In the genomic region with DNA sequence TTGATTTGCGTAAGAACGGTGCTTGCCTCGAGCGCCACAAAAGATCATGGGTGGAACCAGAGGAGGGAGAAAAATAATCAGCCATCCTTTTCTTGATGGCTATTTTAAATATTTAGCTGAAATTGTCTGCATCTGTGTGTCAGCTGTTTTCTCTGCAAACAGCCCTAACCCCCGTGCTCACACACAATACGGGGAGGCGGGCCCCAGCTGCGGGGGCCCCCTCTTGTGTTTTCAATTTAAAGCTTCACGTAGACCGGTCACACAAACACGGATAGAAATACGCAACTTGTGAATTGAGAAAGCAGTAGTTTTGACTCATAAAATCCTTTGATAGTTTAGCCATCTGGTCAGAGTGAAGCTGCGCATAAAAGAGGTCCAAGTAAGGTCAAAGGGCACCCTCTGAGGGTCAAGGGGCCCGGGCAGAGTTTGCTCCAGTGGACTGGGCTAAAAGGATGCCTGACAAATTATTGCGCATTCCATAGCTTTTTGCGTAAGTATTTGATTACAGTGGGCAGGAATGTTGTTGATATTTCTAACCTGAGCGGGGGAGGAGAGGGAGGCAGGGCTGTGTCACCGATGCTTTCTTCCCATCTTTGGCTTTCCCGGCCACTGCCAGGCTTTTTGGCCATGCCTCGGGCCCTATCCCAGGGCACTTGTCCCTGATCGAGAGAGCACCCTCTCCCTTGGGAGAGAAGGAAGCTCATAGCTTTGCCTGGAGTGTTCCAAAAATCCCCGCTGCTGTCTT, we compare ENCODE assay signal across 8 mouse cellular contexts.
A peak's percentile ranks its signal among the peaks of the same experiment; 100 is the strongest.
DNase-seq lines count a peak whose midpoint lies in the region; ATAC-seq lines count a peak whose summit lies in the region.

No protein-coding gene starts in this region.

- H3K4me1 ChIP-seq in heart, embryonic 13.5 days: peaks cover 7% of the 10 kb centered on the region; the same call in 1 of the 2 replicates
- H3K4me1 ChIP-seq in embryonic facial prominence, embryonic 11.5 days (ENCODE audit: control insufficient read depth, insufficient read depth, low read length): 0 out of 2 replicates have a peak, but pooled peaks cover 2% of the 10 kb centered on the region
- 0 out of 2 replicates have a peak, but pooled peaks cover 4% of the 10 kb centered on the region for H3K4me1 ChIP-seq in intestine, embryonic 15.5 days (replicated peaks)

- intact Hi-C loops in left cerebral cortex, postnatal 25 days (cut with DNase I): loop anchor here (5.0 kb wide), 1 partner anchor 105 kb away; the partner anchor contains the start of gene Sall4

- no peaks in the 10 kb centered on the region for H3K36me3 ChIP-seq in heart, embryonic 13.5 days
- no peaks in the 10 kb centered on the region for H3K36me3 ChIP-seq in embryonic facial prominence, embryonic 11.5 days (replicated peaks; ENCODE audit: control insufficient read depth, insufficient read depth, low read depth, low read length)
- no peaks in the 10 kb centered on the region for H3K36me3 ChIP-seq in intestine, embryonic 15.5 days

- peak overlapping the region; percentile 1; the same call in 1 of the 2 replicates for H3K4me3 ChIP-seq in heart, embryonic 13.5 days
- H3K4me3 ChIP-seq in embryonic facial prominence, embryonic 11.5 days (ENCODE audit: low read depth, low read length): no peak overlapping the region; the same call in 1 of the 2 replicates
- no peak overlapping the region for H3K4me3 ChIP-seq in intestine, embryonic 15.5 days (replicated peaks)

- no peak overlapping the region for H3K27ac ChIP-seq in heart, embryonic 13.5 days (replicated peaks)
- H3K27ac ChIP-seq in embryonic facial prominence, embryonic 11.5 days (replicated peaks; ENCODE audit: low read depth, low read length): peak overlapping the region; percentile 0; the same call in 1 of the 2 replicates
- H3K27ac ChIP-seq in intestine, embryonic 15.5 days: peak overlapping the region; percentile 56; the same call in 1 of the 2 replicates

- H3K27me3 ChIP-seq in heart, embryonic 13.5 days (replicated peaks): no peaks in the 10 kb centered on the region
- no peaks in the 10 kb centered on the region for H3K27me3 ChIP-seq in embryonic facial prominence, embryonic 11.5 days (ENCODE audit: control insufficient read depth, insufficient read depth, low read length)
- no peaks in the 10 kb centered on the region for H3K27me3 ChIP-seq in intestine, embryonic 15.5 days (replicated peaks)

- no peak overlapping the region for H3K9ac ChIP-seq in heart, embryonic 13.5 days
- H3K9ac ChIP-seq in embryonic facial prominence, embryonic 11.5 days (replicated peaks; ENCODE audit: low read length): no peak overlapping the region
- H3K9ac ChIP-seq in intestine, embryonic 15.5 days: no peak overlapping the region

- no peak for ATAC-seq in heart, embryonic 13.5 days (ENCODE audit: extremely low read depth, insufficient number of reproducible peaks, low FRiP score, low TSS enrichment)
- peak; percentile 49; the same call in 1 of the 2 replicates for ATAC-seq in embryonic facial prominence, embryonic 11.5 days (replicated peaks; ENCODE audit: insufficient number of reproducible peaks, low FRiP score, low TSS enrichment, low read depth)
- no peak for ATAC-seq in intestine, embryonic 15.5 days

- peak overlapping the region; percentile 38 for H3K4me2 ChIP-seq in heart, embryonic 13.5 days
- H3K4me2 ChIP-seq in embryonic facial prominence, embryonic 11.5 days (ENCODE audit: low read depth, low read length): 0 out of 2 replicates have a peak overlapping the region, but pooled peaks have one; percentile 7
- H3K4me2 ChIP-seq in intestine, embryonic 15.5 days (replicated peaks): peak overlapping the region; percentile 45

- no peak for DNase-seq in heart, adult 8-10 months (ENCODE audit: low spot score)
- DNase-seq in embryonic facial prominence, embryonic 11.5 days (ENCODE audit: low spot score): peak; percentile 67
- DNase-seq in neural tube, embryonic 10.5 days (ENCODE audit: extremely low spot score, low spot score): peak; percentile 74
- DNase-seq in right cerebral cortex, postnatal 36 days (ENCODE audit: low spot score in 2 of 2): no peak
- no peak for DNase-seq in layer of hippocampus, postnatal 10 days (ENCODE audit: low spot score in 2 of 2)
- no peak for DNase-seq in left cerebral cortex, postnatal 25 days (ENCODE audit: low spot score in 2 of 2)

- 56% methylated on average over 22 of the region's 22 CpGs for WGBS in heart, embryonic 13.5 days
- WGBS in embryonic facial prominence, embryonic 11.5 days: 7% methylated on average over 22 of the region's 22 CpGs
- 26% methylated on average over 22 of the region's 22 CpGs for WGBS in intestine, embryonic 15.5 days

- no peaks in the 10 kb centered on the region for H3K9me3 ChIP-seq in heart, embryonic 13.5 days
- H3K9me3 ChIP-seq in embryonic facial prominence, embryonic 11.5 days (replicated peaks; ENCODE audit: control insufficient read depth, low read length): no peaks in the 10 kb centered on the region
- no peaks in the 10 kb centered on the region for H3K9me3 ChIP-seq in intestine, embryonic 15.5 days

Comparison
In these comparisons a context has a peak if more than half of its experiments do, and no peak if none do; other contexts are left out.
1. DNase-seq: peak in embryonic facial prominence, embryonic 11.5 days (single experiment) and neural tube, embryonic 10.5 days (single experiment); none in heart, adult 8-10 months (single experiment), right cerebral cortex, postnatal 36 days (0 of 2), layer of hippocampus, postnatal 10 days (0 of 2) and left cerebral cortex, postnatal 25 days (0 of 2).
2. Peak in every context shown above with its lines, with median percentiles within 50 percentile points of each other: H3K4me2 ChIP-seq.